8 mouse cellular contexts compared by ENCODE assay signal in genomic region chr4:129672083-129672877, GRCm38 (mm10). TPM values are rescaled to one million over a fixed set of nuclear protein-coding genes. Genes with fewer than 3 reads are reported as not detected.
DNase-seq lines count a peak whose midpoint lies in the region; ATAC-seq and TF ChIP-seq lines count a peak whose summit lies in the region.

Gene Kpna6, minus strand, starts transcription at chr4:129672767.

- no peak for TF ChIP-seq CTCF in gastrocnemius, adult 2 months (IDR thresholded peaks at IDR 0.05)
- TF ChIP-seq CTCF in hindbrain, postnatal 0 days (IDR thresholded peaks at IDR 0.05; ENCODE audit: low read depth), result no peak; the same call in 1 of the 2 replicates
- no peak for TF ChIP-seq CTCF in left cerebral cortex, adult 2 months (IDR thresholded peaks at IDR 0.05)

- peak within 1 kb of the TSS; percentile 85 for H3K4me2 ChIP-seq in hindbrain, postnatal 0 days (ENCODE audit: low read depth, low read length)

- H3K27me3 ChIP-seq in hindbrain, postnatal 0 days (ENCODE audit: insufficient read depth, low read length), result no peaks in the 10 kb centered on the region

- no peaks in the 10 kb centered on the region for H3K9me3 ChIP-seq in hindbrain, postnatal 0 days (ENCODE audit: low read length)

- intact Hi-C loops in gastrocnemius, adult 2 months (cut with DNase I), result loop anchor here (2.0 kb wide), 1 partner anchor 25 kb away; the partner anchor contains the start of gene Tmem39b
- intact Hi-C loops in left cerebral cortex, adult 2 months (cut with DNase I), result loop anchor here (1.0 to 2.0 kb wide), 3 partner anchors 24 to 71 kb away; partner anchors contain the start of genes Khdrbs1 and Tmem39b

- H3K4me3 ChIP-seq in gastrocnemius, adult 2 months, result peak within 1 kb of the TSS; percentile 93
- H3K4me3 ChIP-seq in hindbrain, postnatal 0 days (ENCODE audit: low read length), result peak within 1 kb of the TSS; percentile 63
- H3K4me3 ChIP-seq in left cerebral cortex, adult 2 months, result peak within 1 kb of the TSS; percentile 90

- peak; percentile 94 for ATAC-seq in hindbrain, postnatal 0 days
- peak; percentile 96 for ATAC-seq in megakaryocyte, adult 5-6 weeks (ENCODE audit: poor library complexity, severe bottlenecking)

- DNase-seq in WW6 (ENCODE audit: low read depth, low spot score), result peak; percentile 70
- DNase-seq in cerebellum, postnatal 4 days (ENCODE audit: low spot score in 2 of 2), result peak; percentile 76 to 87
- DNase-seq in gastrocnemius, adult 2 months, result peak; percentile 93
- DNase-seq in hindbrain, postnatal 0 days (ENCODE audit: low spot score), result peak; percentile 95
- peak; percentile 91 to 94 for DNase-seq in left cerebral cortex, adult 2 months (ENCODE audit: extremely low spot score in 1 of 2, low spot score in 2 of 2)
- DNase-seq in right cerebral cortex, adult 2 months (ENCODE audit: low spot score in 2 of 2), result peak; percentile 95 to 96
- peak; percentile 89 for DNase-seq in urinary bladder, postnatal 14 days (ENCODE audit: low spot score)

- peak within 1 kb of the TSS; percentile 98 for H3K27ac ChIP-seq in gastrocnemius, adult 2 months
- H3K27ac ChIP-seq in hindbrain, postnatal 0 days, result peak within 1 kb of the TSS; percentile 94
- peak within 1 kb of the TSS; percentile 93 for H3K27ac ChIP-seq in left cerebral cortex, adult 2 months

- H3K4me1 ChIP-seq in hindbrain, postnatal 0 days (ENCODE audit: insufficient read depth, low read length), result peaks cover 3% of the 10 kb centered on the region

- H3K36me3 ChIP-seq in hindbrain, postnatal 0 days (ENCODE audit: insufficient read depth, low read length), result peaks cover 18% of the 10 kb centered on the region

- peak within 1 kb of the TSS; percentile 89 for H3K9ac ChIP-seq in hindbrain, postnatal 0 days (replicated peaks; ENCODE audit: low read length)

- WGBS in hindbrain, postnatal 0 days, result under 1% methylated on average over 64 of the region's 65 CpGs

RNA-seq across cellular contexts. Expression of gene Kpna6, which starts in this region (rescaled TPM):
- total RNA-seq in gastrocnemius, adult 2 months (2021), result 10 to 100 TPM; 80.9 to 85.9 TPM
- total RNA-seq in hindbrain, postnatal 0 days (2014; rRNA removed), result 61.6 and 61.8 TPM in 2 replicates
- polyA plus RNA-seq in hindbrain, postnatal 0 days (2015; fragmentation: Nextera tagmentation; extraction: Ambion mirVana), result 11.6 and 13.0 TPM in 2 replicates
- total RNA-seq in left cerebral cortex, adult 2 months (2021), result 10 to 100 TPM; 84.2 to 94.0 TPM
- 17.4 and 25.4 TPM in 2 replicates for total RNA-seq in megakaryocyte, adult 5-6 weeks (2015)
- 20.7 and 21.6 TPM in 2 replicates for total RNA-seq in megakaryocyte, adult 5-6 weeks (2017)

Comparison
In these comparisons a context has a peak if more than half of its experiments do, and no peak if none do; other contexts are left out.
1. Peak in every context shown above with its lines: DNase-seq, ATAC-seq, H3K4me3 ChIP-seq and H3K27ac ChIP-seq.